Mouse (Mus musculus) spleen, postnatal 36 days (tissue): ENCODE measurements around the gene Hdac7.

Experiments used
- DNase-seq, 2 experiments: peaks; one replicate each; pipeline ENCODE4 v3.0.0; 2022; ENCODE audit warnings: low spot score in 2 of 2, mixed read lengths in 1 of 2

Hdac7 gene

GRCm38 (mm10) chr15:97766594-97767279, 77.6 kb downstream of the Hdac7 start:
- DNase-seq: no peak

GRCm38 (mm10) chr15:97766194-97766593, 78.1 kb downstream of the Hdac7 start:
- DNase-seq: no peak

- DNase-seq: no peak
These were observed 79.1 kb downstream of the Hdac7 start for GRCm38 (mm10) chr15:97765090-97765794.

- no peak for DNase-seq
These were observed 79.8 kb downstream of the Hdac7 start for GRCm38 (mm10) chr15:97764532-97764931.

- DNase-seq: no peak
These were observed 80.8 kb downstream of the Hdac7 start for GRCm38 (mm10) chr15:97763256-97764049.

- no peak for DNase-seq
These were observed 81.6 kb downstream of the Hdac7 start for GRCm38 (mm10) chr15:97762733-97763132.

GRCm38 (mm10) chr15:97761438-97761837, 82.9 kb downstream of the Hdac7 start:
- DNase-seq: no peak

- DNase-seq: no peak
These were observed 83.3 kb downstream of the Hdac7 start for GRCm38 (mm10) chr15:97760952-97761351.

GRCm38 (mm10) chr15:97760006-97760405, 84.3 kb downstream of the Hdac7 start:
- DNase-seq: no peak

GRCm38 (mm10) chr15:97755361-97755760, 88.9 kb downstream of the Hdac7 start:
- DNase-seq: no peak

GRCm38 (mm10) chr15:97754476-97754875, 89.8 kb downstream of the Hdac7 start:
- no peak for DNase-seq

GRCm38 (mm10) chr15:97752491-97752890, 91.8 kb downstream of the Hdac7 start:
- DNase-seq: no peak

- DNase-seq: peak; percentile 43 to 48
These were observed 92.6 kb downstream of the Hdac7 start for GRCm38 (mm10) chr15:97751676-97752075.

- DNase-seq: peak; percentile 67 to 72
These were observed 93.6 kb downstream of the Hdac7 start for GRCm38 (mm10) chr15:97750697-97751096.

- DNase-seq: no peak
These were observed 94.5 kb downstream of the Hdac7 start for GRCm38 (mm10) chr15:97749841-97750240.

- DNase-seq: no peak
These were observed 94.9 kb downstream of the Hdac7 start for GRCm38 (mm10) chr15:97749397-97749796.

- DNase-seq: no peak
These were observed 95.3 kb downstream of the Hdac7 start for GRCm38 (mm10) chr15:97748964-97749363.

GRCm38 (mm10) chr15:97748309-97748708, 96.0 kb downstream of the Hdac7 start:
- DNase-seq: no peak

- DNase-seq: no peak
These were observed 96.8 kb downstream of the Hdac7 start for GRCm38 (mm10) chr15:97747486-97747885.

- no peak for DNase-seq
These were observed 97.6 kb downstream of the Hdac7 start for GRCm38 (mm10) chr15:97746748-97747147.

- no peak for DNase-seq
These were observed 98.0 kb downstream of the Hdac7 start for GRCm38 (mm10) chr15:97746278-97746677.

- no peak for DNase-seq
These were observed 99.0 kb downstream of the Hdac7 start for GRCm38 (mm10) chr15:97745331-97745730.
